Mouse (Mus musculus) testis, postnatal 14 days (tissue): ENCODE data around the gene Epb41l3.

ENCODE experiments used
- DNase-seq: peaks from one replicate; pipeline ENCODE4 v3.0.0; 2021; ENCODE audit warnings: low spot score

Gene Epb41l3

DNA sequence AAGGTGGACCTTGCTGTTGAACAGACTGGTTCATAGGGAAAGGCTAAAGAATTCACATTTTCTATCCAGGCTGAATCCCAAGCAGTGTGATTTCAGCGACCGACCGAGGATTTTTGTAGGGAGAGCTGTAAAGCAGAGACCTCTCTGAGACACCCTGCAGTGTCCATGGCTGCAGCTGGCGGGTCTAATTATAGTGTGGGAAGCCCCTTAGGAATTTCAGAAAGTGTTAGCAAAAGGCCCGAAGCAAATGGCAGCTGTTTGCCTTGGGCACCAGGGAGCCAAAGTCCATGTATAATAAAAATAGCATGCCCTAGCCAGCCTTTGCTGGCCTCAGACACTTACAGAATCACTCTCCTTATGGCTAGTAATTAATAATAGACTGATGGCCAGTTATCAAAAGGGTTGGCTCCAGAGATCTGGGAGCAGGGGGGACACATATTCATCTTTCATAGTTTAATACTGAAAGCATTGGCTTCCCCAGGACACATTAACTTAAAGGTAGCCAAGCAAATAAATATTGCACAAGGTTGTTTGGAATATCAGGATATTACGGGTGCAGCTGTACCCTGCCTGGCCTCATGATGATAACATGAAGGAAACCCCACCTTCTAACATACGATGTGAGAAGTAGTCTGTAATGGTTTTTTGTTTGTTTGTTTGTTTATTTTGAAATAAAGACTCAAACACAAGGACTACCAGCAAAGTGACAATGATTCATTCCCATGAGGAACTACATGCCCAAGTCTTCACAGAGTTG lies 106.3 kb downstream of the Epb41l3 start:
- no peak for DNase-seq

GRCm38 (mm10) chr17:69187794-69188193 lies 112.3 kb downstream of the Epb41l3 start:
- no peak for DNase-seq

DNA sequence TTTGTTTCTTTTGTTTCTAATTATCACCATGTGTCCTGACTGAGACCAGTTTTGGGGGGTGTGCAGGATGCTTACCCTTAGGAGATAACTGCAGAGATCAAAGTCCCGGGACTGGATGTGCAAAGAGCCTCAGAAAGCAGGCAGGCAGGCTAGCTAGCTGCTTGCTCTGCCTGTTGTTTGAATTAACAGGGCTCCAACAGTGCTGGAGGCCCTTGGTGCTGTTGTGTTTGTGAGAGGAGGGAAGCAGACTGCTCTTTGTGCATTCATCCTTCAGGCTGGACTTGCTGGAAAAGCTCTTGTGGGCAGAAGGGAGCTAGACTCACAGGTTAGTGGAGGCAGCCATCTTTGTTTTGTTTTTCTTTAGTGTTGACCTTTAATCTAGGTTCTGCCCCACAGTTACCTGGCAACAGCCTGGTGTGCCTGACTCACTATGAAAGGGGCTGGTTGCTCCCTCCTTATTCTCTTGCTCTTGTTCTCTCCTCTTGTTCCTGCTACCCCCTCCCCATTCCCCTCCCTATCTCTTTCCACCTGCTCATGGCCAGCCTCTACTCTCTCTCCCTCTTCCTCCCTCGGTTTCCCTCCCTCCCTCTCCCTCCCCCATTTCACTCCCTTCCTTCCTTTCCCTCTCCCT lies 117.5 kb downstream of the Epb41l3 start:
- DNase-seq = no peak

GRCm38 (mm10) chr17:69194599-69194998 lies 119.1 kb downstream of the Epb41l3 start:
- DNase-seq = no peak

DNA sequence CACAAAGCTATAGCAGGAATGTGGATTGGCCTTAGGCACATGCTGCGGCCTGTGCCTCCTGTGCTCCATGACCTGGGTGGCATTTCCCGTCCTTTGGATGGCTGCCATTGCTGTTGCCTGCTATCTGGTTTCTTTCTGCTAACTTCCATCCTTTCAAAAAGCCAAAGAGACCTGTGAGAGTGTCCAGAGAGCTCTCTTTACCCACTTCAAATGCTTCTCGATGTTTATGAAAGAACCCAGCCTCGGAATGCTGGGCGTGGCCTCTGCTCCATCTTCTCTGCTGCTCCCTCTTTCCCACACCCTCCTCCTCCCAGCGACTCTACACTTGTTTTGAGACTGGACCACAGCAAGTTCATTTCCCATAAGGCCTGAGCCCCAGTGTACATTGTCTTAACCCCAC lies 120.3 kb downstream of the Epb41l3 start:
- DNase-seq = no peak

DNA sequence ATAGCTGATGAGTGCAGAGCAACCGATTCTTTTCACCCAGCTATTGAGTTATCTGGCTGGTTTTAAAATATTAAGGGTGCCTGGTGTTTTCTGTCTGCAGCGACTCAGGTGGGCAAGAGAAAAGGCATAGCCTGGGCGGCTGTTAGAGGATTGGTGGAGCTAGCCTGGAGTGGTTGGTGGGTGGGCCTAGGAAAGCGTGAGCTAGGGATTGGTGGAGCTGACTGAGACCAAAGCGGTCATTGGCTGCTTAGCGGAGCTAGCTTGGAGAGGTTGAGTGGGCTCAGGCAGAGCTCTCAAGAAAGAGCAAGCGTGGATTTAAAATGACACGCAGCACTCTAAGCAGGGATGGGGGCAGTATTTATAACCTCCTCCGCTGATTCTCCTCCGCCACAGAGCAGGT lies 121.2 kb downstream of the Epb41l3 start:
- peak; percentile 63 for DNase-seq

DNA sequence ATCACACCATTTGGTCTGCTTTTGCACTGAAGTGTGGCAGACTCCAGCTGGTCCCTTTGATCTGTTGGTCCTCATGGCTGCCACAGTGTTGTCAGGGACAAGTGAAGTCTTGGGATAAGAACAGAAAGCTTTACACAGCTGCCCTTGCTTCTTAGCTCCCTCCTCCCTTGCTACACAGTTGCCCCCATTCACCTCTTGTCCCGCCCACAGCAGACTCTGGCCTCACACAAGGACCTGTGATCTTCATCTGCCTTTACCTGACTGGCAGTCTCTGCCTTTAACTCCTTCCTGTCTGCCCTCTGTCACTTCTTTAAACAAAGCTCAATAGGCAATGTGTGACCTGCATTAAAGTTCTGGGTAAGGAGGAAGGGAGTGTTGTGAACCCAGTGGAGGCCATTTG lies 123.3 kb downstream of the Epb41l3 start:
- no peak for DNase-seq

DNA sequence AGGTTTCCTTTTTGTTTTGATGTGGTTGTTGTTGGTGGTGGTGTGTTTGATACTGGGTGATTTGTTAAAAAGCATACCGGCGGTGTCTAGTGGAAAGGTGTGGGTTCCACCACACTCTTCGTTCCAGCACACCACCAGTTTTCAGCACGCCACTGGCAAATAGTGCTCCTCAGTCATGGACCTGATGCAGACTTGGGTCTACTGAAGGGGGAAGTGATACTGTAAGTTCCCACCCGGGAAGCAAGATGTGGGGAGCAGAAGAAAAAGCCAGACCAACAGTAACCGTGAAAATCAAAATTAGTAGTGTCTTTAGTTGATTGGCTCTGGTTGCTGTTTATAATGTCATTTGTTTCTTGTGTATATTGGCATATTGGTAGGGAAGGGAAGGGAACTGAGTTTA lies 124.3 kb downstream of the Epb41l3 start:
- DNase-seq = no peak

- DNase-seq = no peak
These were observed 125.5 kb downstream of the Epb41l3 start for GRCm38 (mm10) chr17:69200936-69201335.

DNA sequence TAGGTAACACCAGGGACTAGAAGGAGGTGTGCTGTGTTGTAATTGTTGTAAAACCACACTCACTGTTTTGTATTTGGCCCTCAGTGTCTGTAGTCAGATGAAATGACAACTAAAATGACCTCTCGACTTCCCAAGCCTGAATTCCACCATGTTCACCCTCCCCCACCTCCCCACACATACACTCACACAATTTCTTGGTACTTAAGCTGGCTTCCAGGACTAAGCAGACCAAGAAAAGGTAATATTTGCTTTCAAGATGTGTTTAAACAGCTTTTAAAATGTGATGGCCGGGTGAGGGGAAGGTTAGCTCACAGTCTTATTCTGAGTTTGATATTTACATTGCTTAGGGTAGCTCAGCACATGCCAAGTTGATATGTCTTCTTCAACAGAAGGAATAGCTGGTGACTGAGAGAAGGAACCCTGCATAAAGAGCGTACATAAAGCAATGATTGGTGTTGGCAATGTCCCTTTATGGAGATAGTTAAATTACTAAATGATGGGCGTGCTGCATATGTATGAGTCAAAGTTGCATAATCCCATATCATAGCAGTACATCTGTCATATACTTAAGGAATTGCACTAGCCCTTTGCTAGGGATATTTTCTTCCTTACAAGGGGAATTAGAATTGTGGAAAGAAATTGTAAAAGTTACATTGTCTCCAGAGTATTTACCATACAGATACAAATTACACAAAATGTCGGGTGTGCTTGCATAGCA lies 130.0 kb downstream of the Epb41l3 start:
- DNase-seq = no peak

DNA sequence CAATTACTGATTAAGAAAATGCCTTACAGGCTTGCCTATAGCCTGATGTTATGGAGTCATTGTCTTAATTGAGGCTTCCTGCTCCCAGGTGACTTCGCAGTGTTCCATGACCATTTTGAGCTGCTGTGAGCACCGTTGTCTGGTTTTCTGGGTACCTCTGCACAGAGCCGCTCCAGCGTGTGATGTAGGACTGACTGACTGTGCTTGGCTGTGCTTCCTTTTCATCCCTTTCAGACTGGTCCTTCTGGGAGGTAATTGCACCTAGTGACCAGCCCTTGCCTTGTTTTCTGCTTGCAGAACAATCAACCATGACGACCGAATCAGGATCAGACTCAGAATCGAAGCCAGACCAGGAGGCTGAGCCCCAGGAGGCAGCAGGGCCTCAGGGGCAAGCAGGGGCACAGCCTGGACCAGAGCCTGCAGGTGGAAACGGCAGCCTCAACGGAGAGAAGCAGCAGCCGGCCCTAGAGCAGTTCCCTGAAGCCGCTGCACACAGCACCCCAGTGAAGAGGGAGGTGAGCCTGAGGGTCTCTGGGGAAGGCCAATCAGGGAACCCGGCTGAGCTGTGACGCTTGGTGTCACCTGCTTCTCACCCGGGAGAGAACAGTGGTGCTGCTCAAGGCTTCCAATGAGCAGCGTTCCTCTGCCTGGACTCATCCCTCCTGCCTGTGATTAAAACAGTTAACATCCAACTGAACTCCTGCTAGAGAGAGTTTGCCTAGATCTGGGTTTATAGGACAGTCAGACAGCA lies 132.3 kb downstream of the Epb41l3 start:
- no peak for DNase-seq

DNA sequence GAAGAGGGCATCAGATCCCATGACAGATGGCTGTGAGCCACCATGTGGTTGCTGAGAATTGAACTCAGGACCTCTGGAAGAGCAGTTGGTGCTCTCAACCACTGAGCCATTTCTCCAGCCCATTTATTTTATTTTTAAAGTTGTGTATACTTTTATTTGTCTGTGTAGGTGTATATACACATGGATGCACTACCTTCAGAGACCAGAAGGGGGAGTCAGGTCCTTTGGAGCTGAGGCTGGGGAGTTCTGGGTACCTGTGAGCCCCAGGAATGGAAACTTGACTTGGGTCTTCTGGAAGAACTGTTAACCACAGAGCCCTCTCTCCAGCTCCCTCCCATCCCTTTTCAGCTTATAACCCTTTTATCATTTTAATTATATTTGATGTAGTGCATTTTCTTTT lies 135.6 kb downstream of the Epb41l3 start:
- no peak for DNase-seq

DNA sequence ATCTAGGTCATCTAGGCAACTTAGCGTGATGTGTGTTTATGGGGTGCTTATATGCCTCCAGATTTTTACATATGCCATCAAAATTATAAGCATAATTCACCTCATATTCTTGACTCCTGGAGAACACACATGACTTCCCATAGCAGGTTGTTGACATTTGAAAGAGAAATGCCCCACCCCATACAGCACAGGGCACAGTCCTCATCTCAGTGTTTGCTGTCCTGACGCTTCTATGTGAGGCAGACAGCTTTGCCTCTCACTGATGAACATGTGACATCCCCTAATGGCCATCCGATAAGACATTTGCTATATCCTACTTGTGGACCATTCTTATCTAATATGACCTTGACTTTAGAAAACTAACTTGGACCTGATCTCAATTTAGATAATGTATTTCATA lies 140.6 kb downstream of the Epb41l3 start:
- DNase-seq = no peak

- DNase-seq = no peak
These were observed 145.4 kb downstream of the Epb41l3 start for GRCm38 (mm10) chr17:69220849-69221248.

DNA sequence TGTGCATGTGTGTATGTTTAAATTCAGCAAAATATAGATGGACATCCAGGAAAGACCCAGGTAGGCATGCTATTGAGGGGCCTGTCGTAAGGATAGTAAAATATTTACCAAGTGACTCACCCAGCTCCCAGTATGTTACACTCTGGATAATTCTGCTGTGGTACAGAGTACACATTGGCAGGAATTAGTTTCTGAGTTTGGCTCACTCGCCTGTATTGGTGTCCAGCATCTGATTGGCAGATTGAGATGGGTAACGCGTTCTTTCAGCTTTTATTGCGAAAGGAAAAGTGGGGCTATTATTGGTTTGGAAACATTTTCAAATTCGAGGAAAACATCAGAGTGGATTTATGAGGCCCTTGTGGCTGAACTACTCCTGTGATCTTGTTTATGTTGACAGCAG lies 145.9 kb downstream of the Epb41l3 start:
- no peak for DNase-seq

DNA sequence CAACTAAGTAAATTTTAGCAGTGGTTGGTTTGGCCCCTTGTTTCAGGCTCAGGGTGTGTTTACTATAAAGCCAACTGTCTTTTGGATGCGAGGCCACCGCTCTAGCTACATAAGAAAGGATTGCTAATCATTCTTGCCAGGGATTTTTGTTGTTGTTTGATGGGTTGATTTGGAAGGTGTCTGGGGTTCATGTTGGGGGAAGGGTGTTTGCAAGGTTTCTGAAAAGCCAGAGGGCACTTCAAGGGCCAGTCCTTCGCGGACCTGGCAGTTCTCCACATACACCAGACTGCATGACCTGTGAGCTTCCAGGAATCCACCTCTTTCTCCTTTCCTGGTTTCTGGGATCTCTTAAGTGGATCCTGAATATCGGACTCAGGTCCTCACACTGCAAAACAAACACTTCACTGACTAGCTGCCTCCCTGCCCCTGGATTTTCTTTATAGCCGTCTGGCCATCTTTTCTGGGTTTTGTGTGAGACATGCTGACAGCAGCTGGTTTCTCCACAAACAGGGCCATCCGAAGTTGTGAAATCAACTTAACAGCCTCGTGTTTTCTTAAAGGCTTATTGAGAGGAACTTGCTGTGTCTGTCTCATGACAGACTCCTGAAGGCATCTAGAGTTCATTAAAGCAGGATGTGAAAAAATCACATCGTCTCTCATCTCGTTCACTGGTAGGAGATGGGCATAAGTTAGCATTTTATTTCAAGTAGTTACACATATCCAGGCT lies 146.6 kb downstream of the Epb41l3 start:
- no peak for DNase-seq

- DNase-seq = peak; percentile 84
These were observed 150.5 kb downstream of the Epb41l3 start for GRCm38 (mm10) chr17:69225996-69226395.

DNA sequence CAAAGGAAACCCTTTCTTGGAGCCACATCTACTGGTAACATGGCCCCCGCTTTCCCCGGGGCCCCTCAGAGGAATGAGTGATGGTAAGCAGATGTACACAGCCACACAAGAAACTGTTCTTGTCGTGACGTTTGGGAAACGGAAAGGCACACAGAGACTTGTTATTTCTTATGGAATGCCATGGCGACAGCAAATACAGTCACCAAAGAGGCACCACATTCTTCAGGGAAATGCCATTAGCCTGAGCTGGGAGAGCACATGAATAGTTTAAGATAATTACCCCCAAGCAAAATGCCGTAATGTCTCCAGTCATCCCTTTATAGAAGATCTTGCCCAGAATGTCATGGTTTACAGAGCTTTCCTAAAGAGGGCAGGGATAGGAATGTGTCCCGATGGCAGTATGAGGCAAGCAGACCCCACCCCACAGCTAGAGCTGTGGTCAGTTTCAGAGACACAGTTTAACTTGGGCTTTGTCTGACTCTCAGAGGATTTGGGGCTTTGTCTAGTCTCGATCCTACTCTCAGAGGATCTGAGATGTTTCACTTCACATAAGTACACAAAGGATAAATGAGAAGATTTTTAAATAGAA lies 152.0 kb downstream of the Epb41l3 start:
- no peak for DNase-seq

DNA sequence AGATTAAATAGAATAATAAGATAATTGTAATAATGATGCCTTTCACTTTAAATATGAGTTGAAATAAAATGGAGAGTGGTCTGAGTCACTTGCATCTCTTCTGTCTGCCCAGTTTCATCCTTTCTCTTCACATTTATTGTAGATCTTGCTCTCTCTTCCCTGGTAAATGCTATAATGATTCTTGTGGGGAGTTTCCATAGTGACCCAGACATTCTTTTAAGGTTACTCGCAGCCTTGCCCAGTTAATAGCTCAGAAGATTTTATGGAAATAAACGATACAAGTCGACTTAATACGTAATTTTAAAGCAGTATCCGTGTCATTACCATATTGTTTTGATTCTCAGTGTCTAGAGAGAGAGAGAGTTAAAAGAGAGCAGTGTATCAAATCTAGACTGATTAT lies 154.0 kb downstream of the Epb41l3 start:
- no peak for DNase-seq

- DNase-seq = no peak
These were observed 154.7 kb downstream of the Epb41l3 start for GRCm38 (mm10) chr17:69230131-69230621.

- no peak for DNase-seq
These were observed 155.9 kb downstream of the Epb41l3 start for GRCm38 (mm10) chr17:69231360-69231759.
